Mouse (Mus musculus): ENCODE data around the gene Bcl2l12.

The Bcl2l12 gene

GRCm38 (mm10) chr7:45020225-45020624 lies 21.7 kb upstream of the Bcl2l12 start:
- in situ Hi-C loops (cut with MboI; ENCODE audit: low pct_unique_long_range_greater_than_20kb in 1 of 2, low sequenced_read_pairs in 2 of 2, unreplicated experiment in 1 of 2): no loop called here

- in situ Hi-C loops (cut with MboI; ENCODE audit: low pct_unique_long_range_greater_than_20kb in 1 of 2, low sequenced_read_pairs in 2 of 2, unreplicated experiment in 1 of 2): no loop called here
Measured at GRCm38 (mm10) chr7:45019031-45019571, 20.6 kb upstream of the Bcl2l12 start.

- in situ Hi-C loops (cut with MboI; ENCODE audit: low pct_unique_long_range_greater_than_20kb in 1 of 2, low sequenced_read_pairs in 2 of 2, unreplicated experiment in 1 of 2): no loop called here
Measured at GRCm38 (mm10) chr7:45017242-45018061, 18.9 kb upstream of the Bcl2l12 start, which contains the start of gene Rras. Gene Rras, plus strand, starts transcription at chr7:45017961.

- in situ Hi-C loops (cut with MboI; ENCODE audit: low pct_unique_long_range_greater_than_20kb in 1 of 2, low sequenced_read_pairs in 2 of 2, unreplicated experiment in 1 of 2): no loop called here
Measured at GRCm38 (mm10) chr7:45016761-45017160, 18.2 kb upstream of the Bcl2l12 start.

GRCm38 (mm10) chr7:45015957-45016612 lies 17.6 kb upstream of the Bcl2l12 start, which contains the start of gene Scaf1:
Gene Scaf1, minus strand, starts transcription at chr7:45016363.
- in situ Hi-C loops (cut with MboI; ENCODE audit: low pct_unique_long_range_greater_than_20kb in 1 of 2, low sequenced_read_pairs in 2 of 2, unreplicated experiment in 1 of 2): no loop called here

- in situ Hi-C loops (cut with MboI; ENCODE audit: low pct_unique_long_range_greater_than_20kb in 1 of 2, low sequenced_read_pairs in 2 of 2, unreplicated experiment in 1 of 2): no loop called here
Measured at GRCm38 (mm10) chr7:45015344-45015956, 16.9 kb upstream of the Bcl2l12 start.

- in situ Hi-C loops (cut with MboI; ENCODE audit: low pct_unique_long_range_greater_than_20kb in 1 of 2, low sequenced_read_pairs in 2 of 2, unreplicated experiment in 1 of 2): no loop called here
Measured at GRCm38 (mm10) chr7:45014096-45014451, 15.6 kb upstream of the Bcl2l12 start.

- in situ Hi-C loops (cut with MboI; ENCODE audit: low pct_unique_long_range_greater_than_20kb in 1 of 2, low sequenced_read_pairs in 2 of 2, unreplicated experiment in 1 of 2): no loop called here
Measured at GRCm38 (mm10) chr7:45013366-45014095, 15.0 kb upstream of the Bcl2l12 start.

GRCm38 (mm10) chr7:45012824-45013223 lies 14.3 kb upstream of the Bcl2l12 start:
- in situ Hi-C loops (cut with MboI; ENCODE audit: low pct_unique_long_range_greater_than_20kb in 1 of 2, low sequenced_read_pairs in 2 of 2, unreplicated experiment in 1 of 2): no loop called here

- in situ Hi-C loops (cut with MboI; ENCODE audit: low pct_unique_long_range_greater_than_20kb in 1 of 2, low sequenced_read_pairs in 2 of 2, unreplicated experiment in 1 of 2): no loop called here
Measured at GRCm38 (mm10) chr7:45012011-45012410, 13.5 kb upstream of the Bcl2l12 start.

- in situ Hi-C loops (cut with MboI; ENCODE audit: low pct_unique_long_range_greater_than_20kb in 1 of 2, low sequenced_read_pairs in 2 of 2, unreplicated experiment in 1 of 2): no loop called here
Measured at GRCm38 (mm10) chr7:45008411-45008810, 9.9 kb upstream of the Bcl2l12 start.

- in situ Hi-C loops (cut with MboI; ENCODE audit: low pct_unique_long_range_greater_than_20kb in 1 of 2, low sequenced_read_pairs in 2 of 2, unreplicated experiment in 1 of 2): no loop called here
Measured at GRCm38 (mm10) chr7:45007846-45008245, 9.3 kb upstream of the Bcl2l12 start.

GRCm38 (mm10) chr7:45007141-45007540 lies 8.6 kb upstream of the Bcl2l12 start:
- in situ Hi-C loops (cut with MboI; ENCODE audit: low pct_unique_long_range_greater_than_20kb in 1 of 2, low sequenced_read_pairs in 2 of 2, unreplicated experiment in 1 of 2): no loop called here

- in situ Hi-C loops (cut with MboI; ENCODE audit: low pct_unique_long_range_greater_than_20kb in 1 of 2, low sequenced_read_pairs in 2 of 2, unreplicated experiment in 1 of 2): no loop called here
Measured at GRCm38 (mm10) chr7:45006503-45006902, 8.0 kb upstream of the Bcl2l12 start.

GRCm38 (mm10) chr7:45005321-45005992 lies 6.9 kb upstream of the Bcl2l12 start:
- in situ Hi-C loops (cut with MboI; ENCODE audit: low pct_unique_long_range_greater_than_20kb in 1 of 2, low sequenced_read_pairs in 2 of 2, unreplicated experiment in 1 of 2): no loop called here

- in situ Hi-C loops (cut with MboI; ENCODE audit: low pct_unique_long_range_greater_than_20kb in 1 of 2, low sequenced_read_pairs in 2 of 2, unreplicated experiment in 1 of 2): no loop called here
Measured at GRCm38 (mm10) chr7:45004546-45004945, 6.0 kb upstream of the Bcl2l12 start.

- in situ Hi-C loops (cut with MboI; ENCODE audit: low pct_unique_long_range_greater_than_20kb in 1 of 2, low sequenced_read_pairs in 2 of 2, unreplicated experiment in 1 of 2): no loop called here
Measured at GRCm38 (mm10) chr7:45002440-45002839, 3.9 kb upstream of the Bcl2l12 start.

GRCm38 (mm10) chr7:45000539-45001114 lies 2.1 kb upstream of the Bcl2l12 start:
- in situ Hi-C loops (cut with MboI; ENCODE audit: low pct_unique_long_range_greater_than_20kb in 1 of 2, low sequenced_read_pairs in 2 of 2, unreplicated experiment in 1 of 2): no loop called here

Measured in mouse embryonic stem cell (cell line).